In genomic region chr2:167112259-167112658, GRCm38 (mm10) we compare ENCODE assay signal across 9 mouse cellular contexts. TPM values are rescaled to one million over a fixed set of nuclear protein-coding genes. Genes with fewer than 3 reads are reported as not detected.
DNase-seq lines count a peak whose midpoint lies in the region; ATAC-seq and TF ChIP-seq lines count a peak whose summit lies in the region.
"Had no signal": no experiment of that assay in that cellular context is flagged by ENCODE, and none has a peak within 500 bp of the region (broad histone marks: within the 10 kb centered on the region; RNA-seq: fewer than 3 reads in every experiment).

No protein-coding gene starts in this region.

- 0 out of 2 replicates have a peak overlapping the region, but pooled peaks have one; percentile 4 for H3K9ac ChIP-seq in hindbrain, embryonic 16.5 days (ENCODE audit: low read depth, low read length)
- H3K9ac ChIP-seq in embryonic facial prominence, embryonic 11.5 days (replicated peaks; ENCODE audit: low read length): no peak overlapping the region
- H3K9ac ChIP-seq in hindbrain, postnatal 0 days (replicated peaks; ENCODE audit: low read length): no peak overlapping the region
- no peak overlapping the region for H3K9ac ChIP-seq in midbrain, postnatal 0 days (replicated peaks; ENCODE audit: low read length, poor library complexity, severe bottlenecking)
- H3K9ac ChIP-seq: liver, embryonic 14.5 days had no signal

- no peak for TF ChIP-seq CTCF in hindbrain, postnatal 0 days (IDR thresholded peaks at IDR 0.05; ENCODE audit: low read depth)
- no peak for TF ChIP-seq CTCF in midbrain, postnatal 0 days (IDR thresholded peaks at IDR 0.05)

- H3K27ac ChIP-seq in hindbrain, embryonic 16.5 days (ENCODE audit: low read depth, low read length): no peak overlapping the region
- no peak overlapping the region for H3K27ac ChIP-seq in hindbrain, embryonic 10.5 days
- no peak overlapping the region for H3K27ac ChIP-seq in embryonic facial prominence, embryonic 11.5 days (replicated peaks; ENCODE audit: low read depth, low read length)
- H3K27ac ChIP-seq in hindbrain, postnatal 0 days: no peak overlapping the region
- no peak overlapping the region for H3K27ac ChIP-seq in midbrain, postnatal 0 days (ENCODE audit: low read depth, low read length)
- H3K27ac ChIP-seq: liver, embryonic 14.5 days had no signal

- WGBS in hindbrain, embryonic 16.5 days: 44% methylated on average over 7 of the region's 7 CpGs
- WGBS in hindbrain, embryonic 10.5 days: 58% methylated on average over 7 of the region's 7 CpGs
- WGBS in embryonic facial prominence, embryonic 11.5 days: 42% methylated on average over 7 of the region's 7 CpGs
- WGBS in hindbrain, postnatal 0 days: 43% methylated on average over 7 of the region's 7 CpGs
- WGBS in midbrain, postnatal 0 days: 23% methylated on average over 7 of the region's 7 CpGs

- H3K4me1 ChIP-seq in hindbrain, embryonic 16.5 days (ENCODE audit: control insufficient read depth, insufficient read depth, low read depth, low read length): peaks cover 6% of the 10 kb centered on the region; the same call in 1 of the 2 replicates
- 0 out of 2 replicates have a peak, but pooled peaks cover 8% of the 10 kb centered on the region for H3K4me1 ChIP-seq in hindbrain, embryonic 10.5 days (replicated peaks)
- H3K4me1 ChIP-seq in embryonic facial prominence, embryonic 11.5 days (ENCODE audit: control insufficient read depth, insufficient read depth, low read length): no peaks in the 10 kb centered on the region
- no peaks in the 10 kb centered on the region for H3K4me1 ChIP-seq in hindbrain, postnatal 0 days (ENCODE audit: insufficient read depth, low read length)
- no peaks in the 10 kb centered on the region for H3K4me1 ChIP-seq in midbrain, postnatal 0 days (ENCODE audit: insufficient read depth, low read length)

- H3K9me3 ChIP-seq in hindbrain, embryonic 16.5 days (ENCODE audit: control insufficient read depth, low read length): no peaks in the 10 kb centered on the region
- no peaks in the 10 kb centered on the region for H3K9me3 ChIP-seq in hindbrain, embryonic 10.5 days
- H3K9me3 ChIP-seq in embryonic facial prominence, embryonic 11.5 days (replicated peaks; ENCODE audit: control insufficient read depth, low read length): no peaks in the 10 kb centered on the region
- no peaks in the 10 kb centered on the region for H3K9me3 ChIP-seq in hindbrain, postnatal 0 days (ENCODE audit: low read length)
- no peaks in the 10 kb centered on the region for H3K9me3 ChIP-seq in midbrain, postnatal 0 days (ENCODE audit: low read length)

- H3K27me3 ChIP-seq in hindbrain, embryonic 16.5 days (replicated peaks; ENCODE audit: control insufficient read depth, insufficient read depth, low read length): no peaks in the 10 kb centered on the region
- no peaks in the 10 kb centered on the region for H3K27me3 ChIP-seq in hindbrain, embryonic 10.5 days (ENCODE audit: insufficient read depth, poor library complexity, severe bottlenecking)
- no peaks in the 10 kb centered on the region for H3K27me3 ChIP-seq in embryonic facial prominence, embryonic 11.5 days (ENCODE audit: control insufficient read depth, insufficient read depth, low read length)
- no peaks in the 10 kb centered on the region for H3K27me3 ChIP-seq in hindbrain, postnatal 0 days (ENCODE audit: insufficient read depth, low read length)
- H3K27me3 ChIP-seq in midbrain, postnatal 0 days (ENCODE audit: insufficient read depth, low read length): no peaks in the 10 kb centered on the region

- peak; percentile 18; the same call in 1 of the 2 replicates for ATAC-seq in hindbrain, embryonic 16.5 days
- no peak for ATAC-seq in embryonic facial prominence, embryonic 11.5 days (replicated peaks; ENCODE audit: insufficient number of reproducible peaks, low FRiP score, low TSS enrichment, low read depth)
- peak; percentile 52 for ATAC-seq in hindbrain, postnatal 0 days
- ATAC-seq in midbrain, postnatal 0 days (ENCODE audit: low FRiP score): peak; percentile 48

- H3K4me3 ChIP-seq in hindbrain, embryonic 16.5 days (ENCODE audit: low read length): no peak overlapping the region
- no peak overlapping the region for H3K4me3 ChIP-seq in hindbrain, embryonic 10.5 days
- no peak overlapping the region for H3K4me3 ChIP-seq in embryonic facial prominence, embryonic 11.5 days (ENCODE audit: low read depth, low read length)
- H3K4me3 ChIP-seq in hindbrain, postnatal 0 days (ENCODE audit: low read length): no peak overlapping the region
- no peak overlapping the region for H3K4me3 ChIP-seq in midbrain, postnatal 0 days (ENCODE audit: low read depth, low read length)

- no peak overlapping the region for H3K4me2 ChIP-seq in hindbrain, embryonic 16.5 days (ENCODE audit: low read length)
- H3K4me2 ChIP-seq in embryonic facial prominence, embryonic 11.5 days (ENCODE audit: low read depth, low read length): no peak overlapping the region
- H3K4me2 ChIP-seq in hindbrain, postnatal 0 days (ENCODE audit: low read depth, low read length): no peak overlapping the region
- H3K4me2 ChIP-seq in midbrain, postnatal 0 days (ENCODE audit: low read depth, low read length, poor library complexity, severe bottlenecking): no peak overlapping the region

- H3K36me3 ChIP-seq in hindbrain, embryonic 16.5 days (ENCODE audit: control insufficient read depth, insufficient read depth, low read length): no peaks in the 10 kb centered on the region
- H3K36me3 ChIP-seq in hindbrain, embryonic 10.5 days: no peaks in the 10 kb centered on the region
- no peaks in the 10 kb centered on the region for H3K36me3 ChIP-seq in embryonic facial prominence, embryonic 11.5 days (replicated peaks; ENCODE audit: control insufficient read depth, insufficient read depth, low read depth, low read length)
- H3K36me3 ChIP-seq in hindbrain, postnatal 0 days (ENCODE audit: insufficient read depth, low read length): no peaks in the 10 kb centered on the region
- no peaks in the 10 kb centered on the region for H3K36me3 ChIP-seq in midbrain, postnatal 0 days (ENCODE audit: insufficient read depth, low read length)

- no peak for DNase-seq in hindbrain, embryonic 10.5 days (ENCODE audit: low spot score)
- peak; percentile 61 for DNase-seq in embryonic facial prominence, embryonic 11.5 days (ENCODE audit: low spot score)
- peak; percentile 69 for DNase-seq in hindbrain, postnatal 0 days (ENCODE audit: low spot score)
- peak; percentile 61 for DNase-seq in midbrain, postnatal 0 days (ENCODE audit: low spot score)
- DNase-seq in thymus, postnatal 14 days: no peak
- DNase-seq in natural killer cell, adult 2 months (ENCODE audit: low spot score in 2 of 2): no peak
- no peak for DNase-seq in right cerebral cortex, postnatal 36 days (ENCODE audit: low spot score in 2 of 2)

RNA-seq across cellular contexts. Expression of gene Znfx1, which starts 49.4 kb away (rescaled TPM):
- 6.8 and 7.6 TPM in 2 replicates for polyA plus RNA-seq in hindbrain, embryonic 16.5 days (2015; fragmentation: Nextera tagmentation; extraction: Ambion mirVana)
- 6.5 and 7.5 TPM in 2 replicates for polyA plus RNA-seq in hindbrain, embryonic 10.5 days (2016; fragmentation: Nextera tagmentation; extraction: Ambion mirVana)
- polyA plus RNA-seq in embryonic facial prominence, embryonic 11.5 days (2014; fragmentation: Nextera tagmentation; extraction: Ambion mirVana): 4.2 and 4.3 TPM in 2 replicates
- 31.6 and 34.9 TPM in 2 replicates for total RNA-seq in hindbrain, postnatal 0 days (2014; rRNA removed)
- 4.9 and 5.8 TPM in 2 replicates for polyA plus RNA-seq in hindbrain, postnatal 0 days (2015; fragmentation: Nextera tagmentation; extraction: Ambion mirVana)
- 28.4 and 32.2 TPM in 2 replicates for total RNA-seq in midbrain, postnatal 0 days (2014; rRNA removed)
- polyA plus RNA-seq in midbrain, postnatal 0 days (2015; fragmentation: Nextera tagmentation; extraction: Ambion mirVana): 4.7 and 6.0 TPM in 2 replicates

Comparison
In these comparisons a context has a peak if more than half of its experiments do, and no peak if none do; other contexts are left out.
1. DNase-seq: peak in embryonic facial prominence, embryonic 11.5 days (single experiment), hindbrain, postnatal 0 days (single experiment) and midbrain, postnatal 0 days (single experiment); none in hindbrain, embryonic 10.5 days (single experiment), thymus, postnatal 14 days (single experiment), natural killer cell, adult 2 months (0 of 2) and right cerebral cortex, postnatal 36 days (0 of 2).